Mouse (Mus musculus): ENCODE measurements at regions not wholly inside any gene's neighbourhood (a gene's known extent, or its start where the extent isn't known, plus 50 kb on each side); places are given as distances from the start of the nearest gene placed in this dataset.

DNA sequence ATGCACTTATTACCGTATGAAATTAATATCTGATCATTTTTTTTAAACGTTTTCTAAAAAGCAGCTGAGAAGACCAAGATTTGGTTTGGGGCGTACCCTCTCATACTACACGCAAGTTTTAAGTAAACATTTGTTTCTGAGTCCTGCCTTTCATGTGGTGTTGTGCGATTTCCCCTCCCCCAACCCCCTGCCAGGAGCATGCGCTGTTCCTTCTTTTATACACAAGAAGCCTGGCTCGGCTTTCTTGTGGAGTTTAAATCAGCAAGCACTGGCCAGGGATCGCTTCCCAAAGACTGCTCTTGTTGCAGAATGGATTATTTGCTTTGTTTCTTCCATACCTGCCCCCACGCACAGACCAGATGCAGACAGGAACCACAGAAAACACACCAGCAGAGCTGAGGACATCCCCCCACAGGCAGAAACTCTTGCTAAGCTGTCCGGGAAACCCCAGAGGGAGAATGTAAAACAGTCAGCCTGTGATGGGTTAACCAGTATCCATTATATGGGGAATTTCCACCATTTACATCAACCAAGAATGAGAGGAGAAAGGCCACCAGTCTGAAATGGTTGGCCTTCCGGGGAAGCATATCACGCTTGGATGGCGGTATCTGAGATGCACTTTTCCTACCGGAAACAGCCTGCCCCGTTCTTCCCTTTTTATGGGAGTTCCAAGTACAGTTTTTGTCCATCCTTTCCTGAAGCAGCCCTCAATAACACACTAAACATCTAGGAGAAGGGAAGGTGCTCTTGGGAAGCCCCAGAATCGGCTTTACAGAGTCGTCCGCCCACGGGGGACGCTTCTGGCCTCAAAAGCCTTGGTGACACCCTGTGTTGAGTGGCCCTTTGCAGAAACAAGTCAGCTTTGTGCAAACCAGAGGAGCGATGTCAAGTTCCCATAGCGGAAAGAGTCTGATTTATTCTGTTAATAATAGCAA is 91.3 kb downstream of the Tomm20 start:
- no peak for DNase-seq (ENCODE audit: low spot score in 2 of 2)

DNA sequence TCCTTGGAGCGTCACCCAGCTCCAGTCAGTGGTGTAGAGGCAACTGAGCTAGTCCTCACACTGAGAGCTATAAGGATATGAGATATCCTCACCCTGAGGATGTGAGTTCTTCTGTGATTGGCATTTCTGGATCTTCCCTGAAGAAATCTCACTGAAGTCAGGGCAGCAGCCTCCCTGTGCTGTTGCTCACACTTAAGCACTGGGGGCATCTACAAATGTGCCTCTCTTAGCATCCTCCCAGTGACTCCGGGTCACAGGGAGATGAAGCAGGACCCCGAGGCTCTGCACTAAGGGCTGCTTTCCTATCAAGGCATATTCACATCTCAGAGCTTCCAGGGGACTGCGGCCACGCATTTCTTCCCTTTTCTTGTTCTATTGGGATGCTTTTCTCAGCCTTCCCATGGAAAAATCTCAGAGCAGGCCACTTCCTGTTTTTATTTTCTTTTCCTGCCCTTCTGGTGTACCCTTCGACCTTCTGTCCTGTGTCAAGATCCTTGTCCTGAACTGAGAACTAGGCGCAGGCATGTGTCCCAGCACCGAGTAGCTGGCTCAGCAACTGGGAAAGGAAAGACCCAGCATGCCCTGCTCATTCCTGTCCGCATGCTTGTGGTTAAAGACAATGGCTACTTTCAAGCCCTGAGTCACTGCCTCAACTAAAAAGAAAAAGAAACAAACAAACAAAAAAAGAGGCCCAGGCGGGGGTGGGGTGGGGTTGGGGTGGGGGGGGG is 92.8 kb downstream of the Tomm20 start:
- DNase-seq (ENCODE audit: low spot score in 2 of 2), result no peak

DNA sequence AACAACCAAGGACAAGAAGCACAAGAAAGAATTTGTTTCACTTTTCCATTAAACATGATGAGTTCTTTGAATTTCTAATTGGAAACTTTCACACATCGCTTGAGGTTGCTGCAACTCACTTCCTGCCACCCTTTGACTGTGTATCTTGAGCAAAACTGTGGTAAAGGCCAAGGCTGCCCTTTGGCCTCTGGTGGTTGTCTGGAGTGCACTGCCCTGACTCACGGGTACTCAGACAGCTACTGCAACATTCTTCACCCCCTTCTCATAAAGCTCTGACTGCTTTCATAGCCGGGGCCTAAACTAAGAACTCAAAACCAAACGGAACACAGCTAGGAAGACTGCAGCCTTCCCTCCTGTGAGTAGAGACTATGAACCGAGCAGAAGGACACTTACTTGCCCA is 93.5 kb downstream of the Tomm20 start:
- no peak for DNase-seq (ENCODE audit: low spot score in 2 of 2)

DNA sequence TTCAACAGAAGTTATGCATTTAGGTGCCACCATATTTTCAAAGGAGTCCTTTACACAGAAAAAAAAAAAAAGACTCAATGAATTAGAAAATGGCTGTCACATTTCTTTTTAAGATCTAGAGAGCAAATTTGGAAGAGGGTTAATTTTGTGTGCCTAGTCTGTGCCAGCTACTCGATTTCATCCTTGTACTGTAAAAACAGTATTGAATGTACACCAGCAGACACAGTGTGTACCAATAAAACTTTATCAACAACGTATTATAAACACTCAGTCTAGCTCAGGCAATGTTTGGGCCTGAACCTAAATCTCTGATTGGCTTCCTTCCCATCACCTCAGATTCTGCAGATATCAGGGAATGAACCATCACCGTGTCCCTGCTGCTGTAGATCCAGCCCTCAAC is 93.9 kb downstream of the Tomm20 start:
- no peak for DNase-seq (ENCODE audit: low spot score in 2 of 2)

DNA sequence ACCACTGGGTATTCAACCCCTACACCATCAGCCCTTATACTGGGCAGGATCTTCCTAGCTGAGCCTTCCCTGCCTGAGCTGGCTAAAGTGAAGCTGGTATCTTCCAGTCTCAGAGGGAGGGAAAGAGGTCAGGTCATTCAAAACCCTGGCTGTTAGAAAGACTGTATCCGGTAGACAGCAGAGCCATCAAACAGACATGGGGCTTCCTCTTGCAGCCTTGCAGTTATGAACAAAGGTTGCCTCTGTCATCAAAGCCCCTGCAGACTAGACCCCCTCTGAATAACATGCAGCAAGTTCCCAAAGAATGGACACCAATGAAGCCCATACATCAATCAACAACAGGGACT is 95.5 kb downstream of the Tomm20 start:
- no peak for DNase-seq (ENCODE audit: low spot score in 2 of 2)

DNA sequence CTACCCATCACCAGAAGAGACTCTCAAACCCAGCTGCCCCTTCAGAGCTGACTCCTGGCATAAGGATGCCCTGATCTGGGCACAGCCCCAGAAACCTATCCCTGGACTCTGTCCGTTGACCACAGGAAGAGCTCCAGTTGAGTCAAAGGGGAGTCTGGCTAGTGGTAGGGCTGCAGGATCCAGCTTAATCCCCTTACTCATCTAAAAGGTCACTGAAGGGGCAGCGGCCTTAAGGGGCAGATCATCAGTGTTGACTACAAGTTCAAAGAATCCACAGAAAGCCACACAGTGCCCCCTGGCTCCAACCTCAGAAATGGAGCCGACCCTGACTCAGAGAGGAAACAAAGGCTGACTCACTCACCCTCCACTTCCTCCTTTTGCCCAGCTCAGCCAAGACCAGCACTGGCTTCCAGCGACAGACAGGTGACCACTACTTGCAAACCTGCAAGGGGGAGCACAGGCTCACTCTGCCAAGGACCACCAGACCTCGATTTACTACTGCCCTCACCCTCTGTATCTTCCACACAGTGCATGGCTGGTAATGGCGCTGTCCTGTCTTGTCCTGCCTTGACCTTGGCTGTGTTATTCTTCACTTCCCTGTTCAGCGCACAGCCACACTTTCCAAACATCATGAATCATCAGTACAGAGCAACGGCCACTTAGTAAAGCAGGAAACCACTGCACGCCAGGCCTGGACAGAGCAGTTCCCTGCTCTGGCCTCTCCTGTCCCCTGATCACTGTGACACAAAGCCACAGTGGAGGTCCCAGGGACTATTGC is 96.0 kb downstream of the Tomm20 start:
- no peak for DNase-seq (ENCODE audit: low spot score in 2 of 2)

DNA sequence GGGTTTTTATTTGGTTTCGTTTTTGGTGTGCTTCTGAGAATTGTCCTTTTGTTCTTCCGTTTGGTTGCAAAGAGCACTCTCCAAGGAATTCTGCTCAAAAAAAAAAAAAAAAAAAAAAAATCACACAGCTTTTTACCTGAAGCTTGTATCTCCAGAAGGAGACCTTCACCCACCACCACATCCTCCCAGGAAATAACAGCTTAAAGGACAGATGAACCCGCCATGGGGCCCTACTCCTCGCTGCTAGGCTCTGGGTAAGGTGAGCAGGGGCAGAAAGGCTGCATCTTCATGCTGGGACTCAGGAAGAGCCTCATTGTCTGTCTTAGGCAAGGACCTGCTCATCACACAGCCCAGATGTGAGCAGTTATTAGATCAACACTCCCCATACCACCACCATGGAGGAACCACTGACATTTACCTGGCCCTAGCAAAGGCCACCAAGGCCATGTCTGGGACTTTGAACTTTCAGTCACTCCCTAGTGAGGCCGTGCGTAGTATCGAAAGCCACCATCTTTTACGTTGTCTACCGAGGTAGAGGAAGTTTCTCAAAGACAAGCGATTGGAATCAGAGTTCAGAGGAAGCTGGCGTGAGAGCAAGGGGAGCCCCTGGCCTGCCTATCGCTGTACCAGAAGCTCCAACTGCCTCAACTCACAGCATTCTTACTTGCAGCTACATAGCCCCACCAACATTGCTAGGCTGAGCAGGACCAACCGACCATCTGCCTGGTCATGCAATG is 97.1 kb downstream of the Tomm20 start:
- DNase-seq (ENCODE audit: low spot score in 2 of 2), result no peak

DNA sequence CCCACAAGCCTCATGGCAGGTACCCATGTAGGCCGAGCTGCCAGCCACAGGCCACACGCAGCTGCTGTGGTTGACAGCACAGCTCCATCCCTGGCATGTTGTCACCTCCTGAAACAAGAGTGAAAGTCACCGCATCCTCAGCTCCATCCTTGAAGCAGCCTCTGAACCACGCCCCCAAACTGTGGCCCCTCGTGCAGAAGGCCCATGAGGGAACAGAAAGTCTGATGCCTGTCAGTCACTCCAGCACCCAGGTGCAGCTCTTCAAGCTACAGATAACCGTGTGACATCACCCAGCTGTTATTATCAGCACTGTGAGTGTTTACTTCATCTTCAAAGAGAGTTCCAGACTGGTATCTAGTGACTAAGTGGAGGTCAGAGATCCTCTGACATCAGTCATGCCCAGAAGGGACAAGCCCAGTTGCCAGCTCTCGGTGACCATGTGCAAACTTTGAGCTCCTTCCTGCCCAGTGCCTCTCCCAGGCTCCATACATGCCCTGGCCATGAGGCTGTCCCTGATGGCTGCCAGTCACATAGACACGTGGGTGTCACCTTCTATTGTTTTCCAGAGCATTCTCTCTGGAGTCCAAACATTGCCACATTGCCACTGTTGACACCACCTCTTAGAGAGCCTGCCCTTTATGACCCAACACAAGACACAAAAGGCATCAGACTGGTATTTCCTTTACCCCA is 97.8 kb downstream of the Tomm20 start:
- no peak for DNase-seq (ENCODE audit: low spot score in 2 of 2)

DNA sequence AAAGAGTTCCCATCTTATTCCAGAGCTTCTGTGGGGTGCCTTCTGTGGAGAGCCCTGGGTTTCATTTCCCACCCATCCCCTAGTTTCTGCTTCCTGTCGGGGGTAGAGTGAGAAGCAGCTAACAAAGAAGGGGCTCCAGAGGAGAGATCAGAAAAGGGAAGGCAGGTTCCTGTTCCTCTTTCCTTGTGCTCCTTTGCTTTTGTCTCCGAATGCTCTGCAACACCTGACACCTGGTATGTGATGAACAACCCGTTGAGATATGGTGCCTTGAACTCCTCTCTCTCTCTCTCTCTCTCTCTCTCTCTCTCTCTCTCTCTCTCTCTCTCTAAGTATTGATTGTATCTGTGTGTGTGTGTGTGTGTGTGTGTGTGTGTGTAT is 99.5 kb downstream of the Tomm20 start:
- no peak for DNase-seq (ENCODE audit: low spot score in 2 of 2)

DNA sequence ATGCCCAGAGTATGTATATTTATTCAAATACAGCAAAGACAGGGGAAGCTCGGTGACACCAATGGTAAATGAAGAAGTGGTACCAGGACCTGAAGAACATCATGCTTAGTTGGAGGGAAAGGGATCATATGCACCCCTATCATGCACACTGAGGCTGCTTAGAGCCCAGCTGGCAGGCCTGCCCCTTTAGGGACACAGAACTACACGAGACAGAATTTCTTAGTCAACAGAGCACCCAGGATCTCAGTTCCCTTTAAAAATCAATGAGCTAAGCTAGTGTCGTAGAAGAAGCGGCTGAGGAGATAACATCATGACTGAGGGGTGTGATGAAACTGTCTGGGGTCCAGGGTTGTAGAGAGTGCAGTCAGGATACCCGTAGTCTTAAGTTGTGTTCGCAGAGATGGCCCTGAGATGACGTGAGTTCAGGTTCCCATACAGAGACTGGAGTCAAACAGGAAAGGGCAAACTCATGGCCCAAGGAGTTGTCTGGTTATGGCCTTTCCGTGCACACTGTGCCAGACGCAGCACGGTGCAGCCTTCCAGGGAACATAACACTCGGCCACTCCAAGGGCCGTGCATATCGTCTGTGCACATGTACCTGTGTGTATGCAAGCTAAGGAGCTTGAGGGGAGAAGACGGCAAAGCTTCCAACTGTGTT is 100.0 kb downstream of the Tomm20 start:
- DNase-seq (ENCODE audit: low spot score in 2 of 2), result no peak

DNA sequence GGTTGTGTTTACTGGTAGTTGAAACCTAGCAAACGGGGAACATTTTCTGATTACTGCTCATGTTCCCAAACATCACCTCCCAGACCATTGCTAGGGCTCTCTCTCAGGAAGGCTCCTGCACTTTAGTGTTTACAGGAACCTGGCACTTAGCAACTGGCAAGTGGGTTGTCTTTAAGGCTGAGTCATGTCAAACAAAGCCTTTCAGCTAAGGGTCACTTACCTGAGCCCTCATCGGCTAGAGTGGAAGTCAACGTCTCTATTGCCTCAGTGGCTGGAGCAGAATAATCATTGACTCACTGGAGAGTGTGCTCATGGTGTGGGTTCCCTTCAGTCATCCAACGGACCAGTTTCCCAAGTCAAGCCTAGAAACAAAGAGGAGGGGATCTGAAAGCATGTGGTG is 101.0 kb downstream of the Tomm20 start:
- no peak for DNase-seq (ENCODE audit: low spot score in 2 of 2)

DNA sequence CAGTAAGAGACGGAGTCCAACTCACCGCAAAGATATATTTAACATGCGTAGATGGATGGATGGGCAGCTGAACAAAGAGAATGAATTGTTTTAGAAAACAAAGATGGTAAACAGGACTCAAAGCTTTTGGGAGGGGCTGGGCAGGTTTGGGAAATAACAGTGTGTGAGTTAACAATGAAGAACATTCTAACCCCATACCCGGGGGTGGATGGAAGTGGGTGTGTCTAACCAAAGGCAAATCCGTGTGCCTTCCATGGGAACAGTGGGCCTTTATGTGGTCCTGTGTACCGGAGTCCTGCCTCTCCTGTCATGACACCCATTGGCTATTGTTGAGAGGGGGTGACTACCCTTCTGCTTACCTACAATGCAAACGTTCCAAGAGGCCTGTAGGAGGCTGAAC is 104.5 kb downstream of the Tomm20 start:
- no peak for DNase-seq (ENCODE audit: low spot score in 2 of 2)

DNA sequence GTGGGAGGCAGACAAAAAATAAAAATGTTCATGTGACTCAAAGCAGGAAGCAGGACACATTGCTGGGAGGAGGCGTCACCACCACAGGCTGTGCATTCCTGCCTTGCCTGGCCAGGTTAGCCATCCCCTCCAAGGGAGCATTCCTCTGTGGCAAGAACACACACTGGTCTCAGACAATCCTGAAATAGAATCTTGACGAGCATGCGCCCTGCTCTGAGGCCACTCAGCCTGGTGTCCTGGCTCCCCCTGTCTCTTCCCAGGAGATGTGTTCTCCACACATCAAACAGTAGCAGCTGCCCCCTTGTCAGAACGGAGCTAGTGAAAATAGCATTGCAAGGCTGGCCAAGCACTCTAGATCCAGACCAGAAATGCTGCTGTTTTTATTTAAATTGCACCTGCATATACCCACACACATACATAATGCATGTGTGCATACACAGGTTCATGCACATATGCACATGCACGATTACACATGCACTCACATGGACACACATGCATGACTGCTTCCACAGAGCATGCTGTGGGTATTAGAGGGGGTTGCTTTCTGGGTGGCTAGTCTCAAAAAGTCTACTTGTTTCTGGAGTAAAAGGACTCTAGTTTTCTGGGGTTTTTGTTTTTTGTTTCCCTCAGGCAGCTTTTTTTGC is 105.8 kb downstream of the Tomm20 start:
- DNase-seq (ENCODE audit: low spot score in 2 of 2), result peak; percentile 68 to 80

DNA sequence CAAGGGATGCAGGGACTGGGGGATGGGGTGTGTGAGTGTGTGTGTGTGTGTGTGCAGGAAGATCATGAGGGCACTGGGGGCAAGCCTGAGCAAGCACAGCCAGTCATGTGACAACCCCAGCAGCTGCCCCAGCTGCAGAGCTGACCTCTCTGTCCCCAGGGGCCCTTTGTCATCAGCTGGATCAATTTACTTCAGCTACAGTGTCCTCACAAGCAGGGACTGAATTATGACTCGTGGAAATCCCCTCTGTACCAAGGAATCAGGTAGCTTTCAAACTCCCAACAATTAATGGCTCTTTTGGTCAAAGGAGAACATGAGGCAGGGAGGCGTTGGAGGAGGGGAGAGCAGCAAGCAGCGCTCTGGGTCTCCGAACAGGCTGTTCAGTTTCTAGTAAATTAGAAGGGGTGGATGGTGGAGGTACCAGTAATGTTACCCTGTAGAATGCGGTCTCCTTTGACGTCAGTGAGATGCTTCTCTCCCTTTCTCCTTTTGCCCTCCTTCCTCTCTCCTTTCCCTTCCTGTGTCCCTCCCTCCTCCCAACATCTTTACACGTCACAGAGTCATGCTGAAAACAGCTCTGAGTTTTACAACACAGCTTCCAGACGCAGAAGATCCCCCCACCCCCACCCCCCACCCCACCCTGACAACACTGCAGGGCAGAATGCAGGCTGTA is 106.5 kb downstream of the Tomm20 start:
- no peak for DNase-seq (ENCODE audit: low spot score in 2 of 2)

DNA sequence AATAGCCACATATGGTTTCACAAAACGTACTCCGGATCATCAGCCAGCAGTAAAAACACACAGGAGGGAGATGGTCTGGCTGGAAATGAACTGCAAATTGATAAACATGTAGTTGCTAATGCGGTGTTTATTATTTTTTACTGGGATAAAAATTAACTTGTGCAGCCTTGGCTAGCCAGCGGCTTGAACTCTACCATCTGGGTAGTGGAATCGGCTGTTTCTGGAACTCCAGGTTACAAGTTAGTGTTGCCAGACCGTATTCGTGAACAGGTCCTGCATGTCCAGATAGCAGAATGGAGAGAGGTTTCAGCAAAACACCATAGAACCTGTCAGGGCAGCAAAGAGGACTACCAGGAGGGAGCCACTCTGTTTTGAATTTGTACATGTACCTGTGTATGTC is 107.4 kb downstream of the Tomm20 start:
- no peak for DNase-seq (ENCODE audit: low spot score in 2 of 2)

DNA sequence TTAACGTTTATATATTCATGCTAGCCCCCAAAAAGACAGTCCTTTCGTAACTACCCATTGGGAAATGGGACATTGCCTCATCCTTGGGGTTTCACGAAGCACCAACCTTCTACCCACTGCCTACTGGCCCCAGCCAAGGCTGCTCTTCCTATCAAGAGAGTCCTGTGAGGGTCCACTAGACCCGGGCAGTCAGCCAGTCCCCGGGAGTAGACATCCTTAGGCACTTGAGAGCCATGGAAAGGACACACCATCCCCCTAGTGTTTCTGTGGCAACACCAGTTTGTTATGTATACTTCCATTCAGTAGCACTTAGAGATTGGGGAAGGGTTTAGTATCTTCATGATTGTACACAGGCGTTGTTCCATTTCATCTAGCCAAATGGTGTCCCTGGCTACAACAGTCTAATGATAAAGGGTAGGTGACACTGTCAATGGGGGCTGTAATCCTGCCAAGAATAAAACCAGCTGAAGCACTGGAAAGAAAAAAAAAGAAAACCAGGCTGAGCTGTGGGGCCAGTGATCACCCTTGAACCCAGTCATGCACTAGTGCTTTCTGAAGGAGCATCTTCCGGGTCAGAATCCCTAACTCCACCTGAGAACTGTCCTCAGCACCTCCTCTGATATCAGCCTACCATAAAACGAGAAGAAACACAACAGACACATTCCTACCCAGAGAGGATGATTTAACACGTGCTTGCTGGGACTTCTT is 108.2 kb downstream of the Tomm20 start:
- DNase-seq (ENCODE audit: low spot score in 2 of 2), result no peak

DNA sequence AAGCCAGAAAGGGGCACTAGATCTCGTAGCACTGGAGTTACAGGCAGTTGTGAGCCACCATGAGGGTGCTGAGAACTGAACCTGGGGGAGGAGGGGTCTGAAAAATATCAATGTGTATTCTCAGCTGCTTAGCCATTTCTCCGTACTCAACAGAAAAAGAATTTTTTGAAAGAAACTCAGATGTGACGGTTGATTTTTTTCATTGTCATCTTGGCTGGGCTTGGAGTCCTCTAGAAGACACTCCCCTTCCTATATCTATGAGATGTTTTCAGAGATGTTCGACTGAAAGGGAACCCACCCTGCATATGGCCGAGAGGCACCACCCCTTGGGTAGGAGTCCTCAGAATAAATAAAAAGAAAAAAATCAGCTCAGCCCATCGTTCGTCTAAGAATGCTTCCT is 110.1 kb downstream of the Tomm20 start:
- DNase-seq (ENCODE audit: low spot score in 2 of 2), result no peak

DNA sequence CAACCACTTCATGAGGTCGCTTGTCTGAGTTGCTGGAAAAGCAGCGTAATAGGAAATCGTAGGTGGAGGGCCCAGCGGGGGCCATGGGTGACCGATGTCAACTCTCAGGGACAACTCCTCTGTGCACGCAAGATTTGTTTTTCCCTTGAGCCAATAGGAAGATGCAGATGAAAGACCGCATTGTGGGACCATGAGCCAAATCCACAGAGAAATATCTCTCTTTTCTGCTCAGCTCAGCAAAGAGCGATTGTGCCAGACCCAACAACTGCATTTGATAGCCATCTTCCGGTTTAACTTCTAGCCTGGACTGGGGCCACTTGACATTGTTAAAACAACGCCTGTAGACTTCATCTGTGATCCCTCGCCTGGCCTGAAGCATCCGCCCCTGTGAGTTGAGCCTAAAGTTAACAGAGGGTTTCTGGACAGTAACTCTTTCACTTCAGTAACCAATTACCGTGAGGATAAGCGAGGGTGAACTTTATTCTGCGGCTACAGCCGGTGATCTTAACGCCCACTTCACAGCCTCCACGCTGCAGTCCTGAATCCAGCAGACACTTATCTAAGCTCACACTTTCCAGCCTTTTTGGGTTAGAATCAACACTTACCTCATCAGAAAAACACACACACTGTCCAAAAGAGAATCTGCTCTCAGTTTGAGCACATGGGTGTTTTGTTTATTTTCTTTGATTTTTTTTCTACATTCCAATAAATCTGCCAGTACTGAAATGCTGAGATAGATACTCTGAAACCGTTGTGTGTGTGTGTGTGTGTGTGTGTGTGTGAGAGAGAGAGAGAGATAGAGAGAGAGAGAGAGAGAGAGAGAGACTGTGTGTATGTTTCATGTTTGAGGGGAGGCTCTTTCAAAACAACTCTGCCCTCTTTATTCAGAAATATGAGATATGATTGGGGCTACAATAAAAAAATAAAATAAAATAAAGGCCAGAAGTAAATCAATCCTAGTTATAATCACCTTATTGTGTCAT is 111.9 kb downstream of the Tomm20 start:
- peak; percentile 32 to 47 for DNase-seq (ENCODE audit: low spot score in 2 of 2)

Measured in right cerebral cortex, postnatal 36 days (tissue).